Mouse (Mus musculus) neural tube, postnatal 0 days (tissue): ENCODE measurements around the gene Nrsn2. TPM values are rescaled to one million over a fixed set of nuclear protein-coding genes. Genes with fewer than 3 reads are reported as not detected.

Experiments used
- polyA plus RNA-seq: library from polyadenylated mRNA; unstranded; fragments of >200 nt; fragmentation: Nextera tagmentation; extraction: Ambion mirVana; gene quantifications from 2 replicates; pipeline ENCODE4 v1.2.1, GENCODE M21; 2015

The Nrsn2 gene
- polyA plus RNA-seq = 97.7 and 99.5 TPM in 2 replicates

DNA sequence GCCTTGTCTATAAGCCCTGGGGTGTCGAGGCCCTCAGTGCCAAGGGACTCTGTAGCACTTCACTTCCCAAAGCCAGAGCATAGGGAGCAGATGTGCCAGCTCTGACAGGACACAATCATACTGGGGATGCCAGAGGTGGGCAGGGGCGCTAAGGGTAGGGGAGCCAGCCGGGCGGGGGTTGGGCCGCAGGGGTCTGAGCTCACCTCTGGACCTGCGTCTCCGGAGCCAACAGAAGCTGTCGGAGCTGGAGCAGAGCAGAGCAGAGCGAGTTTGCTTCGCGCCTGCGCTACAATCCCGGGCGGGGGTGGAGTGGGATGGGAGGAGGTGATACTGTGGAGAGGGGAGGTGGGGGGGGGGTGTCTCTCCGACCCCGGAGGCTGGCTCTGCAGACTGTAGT lies at the start of gene Nrsn2:
Gene Nrsn2, minus strand, starts transcription at position 294 of the 397 bp plus-strand sequence.

DNA sequence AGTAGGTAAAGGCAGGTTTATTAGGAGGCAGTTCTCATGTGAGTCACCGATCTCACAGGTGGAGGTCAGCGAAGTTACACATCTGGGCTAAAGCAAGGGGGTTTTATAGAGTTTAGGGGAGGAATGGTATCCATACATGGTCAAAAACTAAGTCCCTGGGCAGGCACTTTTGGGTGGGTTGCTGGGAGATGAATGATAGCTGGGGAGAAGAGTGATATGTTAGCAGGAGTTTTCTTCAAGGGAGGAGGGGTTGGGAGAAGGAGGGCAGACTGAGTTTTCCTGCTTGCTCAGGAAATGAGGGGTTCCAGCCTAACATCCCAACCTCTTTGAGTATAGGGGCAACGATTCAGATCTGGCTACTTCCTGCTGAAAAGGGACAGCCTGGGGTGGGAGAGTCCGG lies 38.8 kb upstream of the Nrsn2 start, which contains the start of gene 6820408C15Rik:
Gene 6820408C15Rik, plus strand, starts transcription at position 301 of the 400 bp plus-strand sequence.

DNA sequence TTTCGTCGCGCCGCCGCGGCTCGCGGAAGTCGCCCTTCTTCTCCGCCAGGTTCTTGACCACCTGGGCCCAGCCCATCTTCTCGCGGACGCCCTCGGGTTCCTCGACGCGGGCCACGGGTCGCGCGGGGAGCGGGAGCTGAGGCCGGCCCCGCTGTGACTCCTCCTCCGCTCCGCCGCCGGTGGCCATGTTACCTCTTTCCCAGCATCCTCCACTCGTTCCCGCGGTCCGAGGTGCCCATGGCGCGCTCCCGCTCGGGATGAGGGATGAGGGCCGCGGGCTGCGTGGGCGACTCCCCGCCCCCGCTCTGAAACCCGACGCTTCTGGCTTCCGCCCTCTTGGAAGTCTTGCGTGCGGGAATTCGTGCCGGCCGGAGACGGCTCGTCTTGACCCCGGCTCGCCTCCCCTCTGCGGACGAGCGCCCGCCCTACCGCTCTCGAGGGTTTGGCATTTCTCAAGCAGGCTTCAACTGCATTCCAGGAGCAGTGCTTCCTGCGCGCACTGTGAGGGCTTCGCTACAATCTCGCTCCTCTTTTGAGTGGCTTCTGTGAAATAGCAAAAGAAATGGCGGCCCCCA lies 38.2 kb upstream of the Nrsn2 start, which contains the start of gene Zcchc3:
Gene Zcchc3, minus strand, starts transcription at position 437 of the 575 bp plus-strand sequence.

DNA sequence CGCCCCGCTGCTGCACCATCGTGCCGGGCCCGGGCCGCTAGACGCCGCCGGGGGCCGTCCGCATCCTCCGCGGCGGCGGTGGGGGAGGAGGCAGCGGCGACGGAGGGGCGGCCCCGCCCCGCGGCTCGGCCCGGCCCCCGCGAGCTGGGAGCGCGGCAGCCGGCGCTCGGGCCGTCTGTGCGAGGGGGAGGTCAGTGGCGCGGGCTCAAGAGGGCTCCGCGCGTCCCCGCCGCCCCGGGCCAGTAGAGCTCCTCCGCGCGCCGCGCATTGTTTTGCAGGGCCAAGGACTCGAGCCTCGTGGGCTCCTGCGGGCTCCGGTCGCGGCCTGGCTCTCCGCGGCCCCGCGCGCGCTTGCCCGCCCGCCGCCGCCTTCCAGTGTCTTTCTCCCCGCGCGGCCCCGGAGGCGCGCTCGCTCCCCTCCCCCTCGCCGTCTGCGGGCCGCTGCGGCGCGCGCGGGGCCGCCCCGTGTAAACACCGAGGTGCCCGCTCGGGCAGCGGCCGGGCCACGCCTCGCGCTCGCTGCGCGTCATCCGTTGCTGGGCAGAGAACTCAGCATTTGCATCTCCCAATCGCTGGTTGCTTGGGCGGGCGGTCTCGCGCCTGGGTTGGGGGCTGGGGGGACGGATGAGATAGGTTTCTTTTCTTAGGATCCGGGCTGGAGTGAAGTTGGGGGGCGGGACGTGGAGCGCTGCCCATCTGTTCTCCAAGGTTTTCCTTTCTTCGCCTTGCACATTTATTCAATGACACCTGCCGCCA lies 21.4 kb upstream of the Nrsn2 start, which contains the start of gene Sox12:
Gene Sox12, minus strand, starts transcription at position 384 of the 756 bp plus-strand sequence.

DNA sequence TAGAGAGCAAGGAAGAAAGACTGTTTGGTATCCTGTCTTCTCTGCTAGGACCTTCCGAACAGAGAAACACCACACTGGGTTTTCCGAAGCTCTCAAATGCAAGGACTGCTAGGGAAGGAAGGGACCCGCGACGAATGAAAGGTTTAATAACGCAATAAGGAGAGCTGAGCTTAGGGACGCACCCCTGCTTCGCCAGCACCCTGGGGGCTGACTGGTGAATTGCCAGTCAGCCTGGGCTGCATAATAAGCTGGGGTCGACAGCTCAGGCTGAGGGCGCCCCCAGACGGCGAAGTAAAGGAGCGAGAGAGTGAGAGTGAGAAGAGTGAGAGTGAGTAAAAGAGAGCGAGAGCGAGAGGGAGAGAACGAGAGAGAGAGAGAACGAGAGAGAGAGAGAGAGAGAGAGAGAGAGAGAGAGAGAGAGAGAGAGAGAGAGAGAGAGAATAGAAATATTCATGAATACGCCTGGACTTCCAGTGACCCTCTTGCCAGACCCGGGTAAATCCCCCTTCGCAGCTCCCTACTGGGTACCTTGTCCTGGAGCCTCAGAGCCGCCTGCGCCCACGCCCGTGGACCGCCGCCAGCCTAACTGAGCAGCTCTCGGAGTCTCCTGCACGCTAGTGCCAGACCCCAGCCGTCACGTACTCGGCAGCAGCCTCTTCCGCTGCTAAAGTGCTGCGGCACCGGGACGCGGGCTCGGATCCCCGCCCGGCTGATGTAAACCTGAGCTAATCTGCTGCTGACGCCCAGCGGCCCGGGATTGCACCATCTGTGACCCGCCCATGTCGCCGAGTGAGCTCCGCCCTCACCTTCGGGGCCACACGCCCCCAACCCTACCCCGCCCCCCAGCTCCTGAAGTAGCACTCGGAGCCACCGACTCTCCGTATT lies 32.9 kb downstream of the Nrsn2 start, which contains the start of gene Trib3:
Gene Trib3, minus strand, starts transcription at position 704 of the 885 bp plus-strand sequence.

DNA sequence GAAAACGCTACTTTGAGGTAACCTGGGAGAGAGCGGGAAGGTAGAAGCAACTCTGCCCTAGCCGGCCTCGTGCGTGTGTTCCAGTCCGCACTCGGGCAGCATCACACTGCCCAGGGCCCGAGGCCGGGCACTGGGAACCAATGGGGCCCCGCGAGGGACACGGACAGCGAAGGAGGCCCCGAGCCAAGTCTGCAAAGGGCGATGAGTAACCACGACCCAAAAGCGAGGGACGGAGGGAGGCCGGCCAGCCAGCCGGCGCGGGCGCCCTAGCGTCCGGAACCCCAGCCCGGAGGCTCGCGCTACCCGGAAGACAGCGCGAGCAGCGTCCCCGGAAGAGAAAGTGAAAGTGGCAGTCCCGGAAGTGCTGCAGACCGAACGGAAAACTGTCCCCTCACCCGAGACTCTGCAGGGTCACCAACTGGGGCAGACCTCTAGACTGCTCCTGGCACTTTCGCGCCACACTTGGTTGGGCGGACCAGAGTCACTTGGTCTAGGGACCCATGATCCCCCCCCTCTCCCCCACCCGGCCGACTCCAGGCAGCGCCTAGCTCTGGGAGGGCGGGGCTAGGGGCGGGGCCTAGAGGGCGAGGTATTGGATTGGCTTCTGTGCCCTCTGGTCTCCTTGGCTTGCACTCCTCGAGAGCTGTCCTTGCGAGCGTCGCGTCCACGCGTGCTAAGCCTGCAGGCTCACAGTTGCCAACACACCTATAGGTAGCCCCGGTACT lies 44.2 kb downstream of the Nrsn2 start, which contains the start of gene Rbck1:
Gene Rbck1, minus strand, starts transcription at position 553 of the 725 bp plus-strand sequence.

Other genes with a start within 250 kb of the Nrsn2 start
- 1.2 and 2.3 TPM in 2 replicates for gene Tcf15, start 233.1 kb downstream of the Nrsn2 start, polyA plus RNA-seq
- 116 and 117 TPM in 2 replicates for gene Csnk2a1, start 149.8 kb downstream of the Nrsn2 start, polyA plus RNA-seq
- gene Tbc1d20, start 82.8 kb downstream of the Nrsn2 start, polyA plus RNA-seq = 22.9 and 26.7 TPM in 2 replicates
- gene Rbck1, start 44.0 kb downstream of the Nrsn2 start, polyA plus RNA-seq = 68.0 and 87.5 TPM in 2 replicates
- 2.4 and 2.8 TPM in 2 replicates for gene Trib3, start 32.6 kb downstream of the Nrsn2 start, polyA plus RNA-seq
- gene Sox12, start 21.4 kb upstream of the Nrsn2 start, polyA plus RNA-seq = 9.8 and 10.3 TPM in 2 replicates
- gene Zcchc3, start 38.4 kb upstream of the Nrsn2 start, polyA plus RNA-seq = 15.7 and 16.3 TPM in 2 replicates
- 3.1 and 3.2 TPM in 2 replicates for gene 6820408C15Rik, start 38.9 kb upstream of the Nrsn2 start, polyA plus RNA-seq
- gene Defb23, start 88.0 kb upstream of the Nrsn2 start, polyA plus RNA-seq = not detected in 2 replicates
- gene Defb20, start 100.4 kb upstream of the Nrsn2 start, polyA plus RNA-seq = not detected in 2 replicates
- gene Defb22, start 113.5 kb upstream of the Nrsn2 start, polyA plus RNA-seq = not detected in 2 replicates
- not detected in 2 replicates for gene Defb26, start 135.1 kb upstream of the Nrsn2 start, polyA plus RNA-seq
- not detected in 2 replicates for gene Defb28, start 141.6 kb upstream of the Nrsn2 start, polyA plus RNA-seq
- not detected in 2 replicates for gene Defb29, start 163.5 kb upstream of the Nrsn2 start, polyA plus RNA-seq
- not detected in 2 replicates for gene Gm17416, start 192.7 kb upstream of the Nrsn2 start, polyA plus RNA-seq
- not detected in 2 replicates for gene Defb21, start 196.1 kb upstream of the Nrsn2 start, polyA plus RNA-seq
- gene Defb19, start 203.7 kb upstream of the Nrsn2 start, polyA plus RNA-seq = not detected in 2 replicates
- gene Defb45, start 222.8 kb upstream of the Nrsn2 start, polyA plus RNA-seq = not detected in 2 replicates
- not detected in 2 replicates for gene Defb36, start 227.7 kb upstream of the Nrsn2 start, polyA plus RNA-seq
- gene Defb25, start 246.4 kb upstream of the Nrsn2 start, polyA plus RNA-seq = not detected in 2 replicates